Mouse (Mus musculus) Patski (cell line): ENCODE results near the gene Gm42906. TPM values are rescaled to one million over a fixed set of nuclear protein-coding genes. Genes with fewer than 3 reads are reported as not detected.

Experiments
- ATAC-seq: fragments of 100-300 bp; one replicate; pipeline ENCODE4 v1.8.0; 2021
- CTCF ChIA-PET: fragments of 350-600 bp; sonication (Branson Sonifier 250); formaldehyde crosslinking; loops from one replicate; lab custom pipeline; 2022; ENCODE audit warnings: inconsistent platforms; lab: Charles Lee
- POLR2A ChIA-PET: fragments of 350-600 bp; sonication (Branson Sonifier 250); formaldehyde crosslinking; loops from one replicate; lab custom pipeline; 2022; ENCODE audit warnings: antibody characterized with exemption, inconsistent platforms; lab: Charles Lee
- DNase-seq: peaks from one replicate; pipeline ENCODE4 v3.0.0-alpha.2; 2011; ENCODE audit warnings: low read depth, low spot score
- H3K27me3 ChIP-seq: fragments of 371-371 bp; one replicate; pipeline ENCODE4 v1.5.1; 2021
- CTCF ChIP-seq: fragments of 100-300 bp; IDR thresholded peaks from one replicate; pipeline ENCODE4 v1.5.1; 2021
- in situ Hi-C: fragments of 300-500 bp; cut with MboI; formaldehyde crosslinking; loops from 3 replicates; pipeline ENCODE4 v1.11.1; 2018; ENCODE audit warnings: low pct_unique_long_range_greater_than_20kb, mixed read lengths
- polyA plus RNA-seq: library from polyadenylated mRNA; unstranded; gene quantifications from one replicate; pipeline ENCODE4 v1.2.3, GENCODE M21; 2021

The Gm42906 gene
- polyA plus RNA-seq, result not detected

- in situ Hi-C loops, result no loop called here
Measured at GRCm38 (mm10) chr5:151428113-151428756, at the start of gene Gm42906. Gene Gm42906 (minus strand): TSS chr5:151428163.

GRCm38 (mm10) chr5:151445695-151446094, 17.7 kb upstream of the Gm42906 start:
- TF ChIP-seq CTCF, result peak; percentile 50
- in situ Hi-C loops, result no loop called here
- ChIA-PET POLR2A (no interaction called here), CTCF (interaction anchor here (0.9 to 1.5 kb wide), 2 partner anchors 15 kb away, joined by 3 to 4 read pairs; no protein-coding TSS in a partner anchor)
- peaks cover 13% of the 10 kb centered on the region for H3K27me3 ChIP-seq
- DNase-seq, result no peak
- ATAC-seq, result no peak

More at GRCm38 (mm10) chr5:151428113-151428756, at the start of gene Gm42906:
- DNase-seq, result no peak
- ChIA-PET CTCF (interaction anchor here (0.7 kb wide), 1 partner anchor 54 kb away, joined by 3 read pairs; no protein-coding TSS in a partner anchor), POLR2A (no interaction called here)
- TF ChIP-seq CTCF, result no peak
- no peaks in the 10 kb centered on the region for H3K27me3 ChIP-seq
- no peak for ATAC-seq

- CTCF ChIA-PET, result no interaction called here
- in situ Hi-C loops, result no loop called here
- H3K27me3 ChIP-seq, result no peaks in the 10 kb centered on the region
- ATAC-seq (peak; percentile 71), DNase-seq (no peak)
- POLR2A ChIA-PET, result no interaction called here
- no peak for TF ChIP-seq CTCF
Measured at GRCm38 (mm10) chr5:151435106-151435505, 7.1 kb upstream of the Gm42906 start.

GRCm38 (mm10) chr5:151426466-151426865, 1.5 kb downstream of the Gm42906 start:
- no peak for DNase-seq
- ATAC-seq, result no peak
- no peak for TF ChIP-seq CTCF

GRCm38 (mm10) chr5:151422692-151423091, 5.3 kb downstream of the Gm42906 start:
- in situ Hi-C loops, result no loop called here
- TF ChIP-seq CTCF, result no peak
- POLR2A ChIA-PET, result no interaction called here
- ATAC-seq (no peak), DNase-seq (no peak)
- CTCF ChIA-PET, result no interaction called here
- no peaks in the 10 kb centered on the region for H3K27me3 ChIP-seq

More at GRCm38 (mm10) chr5:151426466-151426865, 1.5 kb downstream of the Gm42906 start:
- ChIA-PET CTCF (interaction anchor here (0.8 kb wide), 1 partner anchor 8 kb away, joined by 3 read pairs; no protein-coding TSS in a partner anchor), POLR2A (no interaction called here)
- no peaks in the 10 kb centered on the region for H3K27me3 ChIP-seq
- in situ Hi-C loops, result no loop called here

- TF ChIP-seq CTCF, result no peak
- POLR2A ChIA-PET, result no interaction called here
Measured at GRCm38 (mm10) chr5:151421859-151422258, 6.1 kb downstream of the Gm42906 start.

GRCm38 (mm10) chr5:151418551-151418950, 9.4 kb downstream of the Gm42906 start:
- POLR2A ChIA-PET, result interaction anchor here (0.6 kb wide), 1 partner anchor 813 kb away, joined by 3 read pairs; no protein-coding TSS in a partner anchor
- CTCF ChIA-PET, result interaction anchor here (1.0 to 1.3 kb wide), 2 partner anchors 9 to 13 kb away, joined by 3 read pairs; no protein-coding TSS in a partner anchor
- no peak for ATAC-seq
- TF ChIP-seq CTCF, result no peak
- in situ Hi-C loops, result no loop called here
- H3K27me3 ChIP-seq, result no peaks in the 10 kb centered on the region
- no peak for DNase-seq

More at GRCm38 (mm10) chr5:151421859-151422258, 6.1 kb downstream of the Gm42906 start:
- DNase-seq (no peak), ATAC-seq (no peak)
- no peaks in the 10 kb centered on the region for H3K27me3 ChIP-seq
- in situ Hi-C loops, result no loop called here
- CTCF ChIA-PET, result no interaction called here

GRCm38 (mm10) chr5:151417421-151418038, 10.4 kb downstream of the Gm42906 start:
- ChIA-PET CTCF (interaction anchor here (1.0 to 1.3 kb wide), 3 partner anchors 8 to 46 kb away, joined by 3 read pairs; no protein-coding TSS in a partner anchor), POLR2A (no interaction called here)
- no peak for TF ChIP-seq CTCF
- in situ Hi-C loops, result no loop called here
- DNase-seq (no peak), ATAC-seq (no peak)
- H3K27me3 ChIP-seq, result no peaks in the 10 kb centered on the region

- no peaks in the 10 kb centered on the region for H3K27me3 ChIP-seq
- ATAC-seq, result no peak
- in situ Hi-C loops, result no loop called here
- ChIA-PET POLR2A (no interaction called here), CTCF (interaction anchor here (1.0 to 1.3 kb wide), 2 partner anchors 8 to 46 kb away, joined by 3 read pairs; no protein-coding TSS in a partner anchor)
- DNase-seq, result no peak
- no peak for TF ChIP-seq CTCF
Measured at GRCm38 (mm10) chr5:151416988-151417387, 11.0 kb downstream of the Gm42906 start.

GRCm38 (mm10) chr5:151413617-151414016, 14.3 kb downstream of the Gm42906 start:
- ATAC-seq, result no peak
- no peak for TF ChIP-seq CTCF
- ChIA-PET POLR2A (no interaction called here), CTCF (interaction anchor here (0.8 to 1.2 kb wide), 2 partner anchors 8 to 45 kb away, joined by 3 read pairs; no protein-coding TSS in a partner anchor)
- in situ Hi-C loops, result no loop called here
- no peak for DNase-seq
- no peaks in the 10 kb centered on the region for H3K27me3 ChIP-seq
